Mouse (Mus musculus) ovary, adult 10 weeks (tissue): ENCODE measurements around the gene D430019H16Rik. TPM values are rescaled to one million over a fixed set of nuclear protein-coding genes. Genes with fewer than 3 reads are reported as not detected.

ENCODE experiments used
- polyA plus RNA-seq: library from polyadenylated mRNA; stranded (reverse); fragments of 350-450 nt; fragmentation: Illumina TruSeq; extraction: RNeasy Lipid Tissue Mini Kit (QIAGEN cat#74804); gene quantifications from one replicate; pipeline ENCODE4 v1.2.3, GENCODE M21; 2014

The D430019H16Rik gene
- polyA plus RNA-seq, result 3.2 TPM

DNA sequence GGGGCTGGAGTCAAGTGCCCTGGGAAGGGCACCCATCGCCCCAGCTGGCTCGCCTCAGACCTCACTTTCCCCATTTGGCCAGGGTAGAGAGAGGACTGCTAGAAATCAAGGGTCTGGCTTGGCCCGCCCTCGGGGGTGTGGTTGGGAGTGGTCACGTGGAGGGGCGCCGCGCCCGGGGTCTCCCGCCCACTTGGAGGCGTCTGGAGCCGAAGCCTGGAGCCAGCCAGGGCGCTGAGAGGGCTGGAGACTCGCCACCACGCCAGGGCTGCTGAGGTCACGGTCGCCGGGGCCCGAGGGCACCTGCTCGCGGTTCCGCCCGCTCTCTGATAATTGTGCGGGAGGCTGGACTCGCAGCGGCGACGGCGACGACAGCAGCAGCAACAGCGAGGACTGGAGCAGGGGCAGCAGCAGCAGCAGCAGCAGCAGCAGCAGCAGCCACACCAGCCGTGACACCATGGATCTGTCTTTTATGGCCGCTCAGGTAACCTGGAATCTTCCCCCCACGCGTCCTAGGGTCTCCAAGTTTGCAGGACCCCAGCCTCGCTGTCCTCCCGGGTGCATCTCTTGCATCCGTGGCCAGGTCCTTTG lies at the start of gene D430019H16Rik:
Gene D430019H16Rik, plus strand, starts transcription at position 187 of the 588 bp plus-strand sequence.

Other genes with a start within 250 kb of the D430019H16Rik start
- 2.0 TPM for gene Tcl1, start 231.1 kb upstream of the D430019H16Rik start, polyA plus RNA-seq
- not detected for gene Tunar, start 120.0 kb upstream of the D430019H16Rik start, polyA plus RNA-seq
- 0.14 TPM for gene Bdkrb2, start 109.4 kb downstream of the D430019H16Rik start, polyA plus RNA-seq
- not detected for gene Bdkrb1, start 149.2 kb downstream of the D430019H16Rik start, polyA plus RNA-seq
- gene Gskip, start 231.0 kb downstream of the D430019H16Rik start, polyA plus RNA-seq, result 25.2 TPM
- 12.7 TPM for gene Atg2b, start 231.4 kb downstream of the D430019H16Rik start, polyA plus RNA-seq